Mouse (Mus musculus) MEL (cell line): Measurements from ENCODE around the gene Rpl31. TPM values are rescaled to one million over a fixed set of nuclear protein-coding genes. Genes with fewer than 3 reads are reported as not detected.

Source experiments
- DNase-seq: peaks from one replicate; pipeline ENCODE4 v3.0.0; 2011; ENCODE audit warnings: low read depth, low spot score
- H3K27ac ChIP-seq: 2 replicates; pipeline ENCODE4 v1.5.1; 2012; ENCODE audit warnings: low read depth, mild to moderate bottlenecking, control low read depth, low read length, moderate library complexity; ENCODE audit not compliant: control insufficient read depth
- H3K27me3 ChIP-seq, 2 experiments: fragments of 150-350 bp in 1 of 2; sonication (generic) in 1 of 2; 2 replicates each; pipeline ENCODE4 v1.6.1; 2012; ENCODE audit warnings: low read length in 2 of 2, mild to moderate bottlenecking in 2 of 2, improper control_type of control experiment in 1 of 2, moderate library complexity in 1 of 2; ENCODE audit not compliant: insufficient read depth in 2 of 2, control insufficient read depth in 1 of 2
- H3K36me3 ChIP-seq, 2 experiments: 2 replicates each; pipeline ENCODE4 v1.6.1; 2012 to 2014; ENCODE audit warnings: low read length in 2 of 2, improper control_type of control experiment in 1 of 2, inconsistent platforms in 1 of 2, mild to moderate bottlenecking in 1 of 2; ENCODE audit not compliant: insufficient read depth in 2 of 2, control insufficient read depth in 1 of 2
- H3K4me1 ChIP-seq, 2 experiments: fragments of 150-350 bp in 1 of 2; sonication (generic) in 1 of 2; 2 replicates each; pipeline ENCODE4 v1.6.1; 2012; ENCODE audit warnings: low read length in 2 of 2, improper control_type of control experiment in 1 of 2, mild to moderate bottlenecking in 1 of 2; ENCODE audit not compliant: insufficient read depth in 2 of 2, control insufficient read depth in 1 of 2
- H3K4me3 ChIP-seq, 2 experiments: fragments of 150-350 bp in 1 of 2; sonication (generic) in 1 of 2; 2 replicates each; pipeline ENCODE4 v1.5.1; 2012; ENCODE audit warnings: low read depth in 2 of 2, low read length in 2 of 2, mild to moderate bottlenecking in 2 of 2, moderate library complexity in 2 of 2, control low read depth in 1 of 2, improper control_type of control experiment in 1 of 2; ENCODE audit not compliant: control insufficient read depth in 1 of 2, insufficient read depth in 1 of 2
- H3K79me2 ChIP-seq: 2 replicates; pipeline ENCODE4 v1.6.1; 2012; ENCODE audit warnings: mild to moderate bottlenecking, low read length, moderate library complexity; ENCODE audit not compliant: control insufficient read depth, poor library complexity, insufficient read depth
- H3K9ac ChIP-seq: 2 replicates; pipeline ENCODE4 v1.6.1; 2012; ENCODE audit warnings: low read depth, mild to moderate bottlenecking, control low read depth, low read length, moderate library complexity; ENCODE audit not compliant: control insufficient read depth, poor library complexity, severe bottlenecking
- H3K9me3 ChIP-seq: fragments of 150-350 bp; sonication (generic); replicated peaks from 2 replicates; pipeline ENCODE4 v1.6.1; 2012; ENCODE audit warnings: mild to moderate bottlenecking, low read length, improper control_type of control experiment, moderate library complexity; ENCODE audit not compliant: insufficient read depth
- CTCF ChIP-seq, 3 experiments: IDR thresholded peaks in 2 of 3; conservative IDR thresholded peaks in 1 of 3; 2 replicates each; pipeline ENCODE4 v1.5.1; 2011 to 2012; ENCODE audit warnings: low read length in 3 of 3, low read depth in 2 of 3, mild to moderate bottlenecking in 2 of 3, improper control_type of control experiment in 1 of 3, inconsistent platforms in 1 of 3, mixed read lengths in 1 of 3, moderate library complexity in 1 of 3; ENCODE audit not compliant: control insufficient read depth in 1 of 3, insufficient read depth in 1 of 3, poor library complexity in 1 of 3, severe bottlenecking in 1 of 3
- E2F4 ChIP-seq: IDR thresholded peaks from 2 replicates; pipeline ENCODE4 v1.6.1; 2011; ENCODE audit warnings: low read depth, low read length, improper control_type of control experiment, borderline replicate concordance
- ETS1 ChIP-seq: IDR thresholded peaks from 2 replicates; pipeline ENCODE4 v1.6.1; 2012; ENCODE audit warnings: low read depth, mild to moderate bottlenecking, inconsistent platforms, low read length, improper control_type of control experiment, moderate library complexity
- GATA1 ChIP-seq: IDR thresholded peaks from 2 replicates; pipeline ENCODE4 v1.6.1; 2011; ENCODE audit warnings: low read depth, low read length, improper control_type of control experiment
- JUND ChIP-seq: IDR thresholded peaks from 2 replicates; pipeline ENCODE4 v1.6.1; 2011; ENCODE audit warnings: low read depth, mild to moderate bottlenecking, improper control_type of control experiment, low read length
- KAT2A ChIP-seq: conservative IDR thresholded peaks from 2 replicates; pipeline ENCODE4 v1.6.1; 2012; ENCODE audit warnings: low read depth, low read length, improper control_type of control experiment, inconsistent platforms
- MAFK ChIP-seq: IDR thresholded peaks from 2 replicates; pipeline ENCODE4 v1.6.1; 2011; ENCODE audit warnings: low read depth, mild to moderate bottlenecking, low read length, improper control_type of control experiment, borderline replicate concordance
- MYB ChIP-seq: IDR thresholded peaks from 2 replicates; pipeline ENCODE4 v1.6.1; 2011; ENCODE audit warnings: mild to moderate bottlenecking, low read depth, low read length, improper control_type of control experiment
- NRF1 ChIP-seq: IDR thresholded peaks from 2 replicates; pipeline ENCODE4 v1.6.1; 2014; ENCODE audit warnings: low read depth, mild to moderate bottlenecking, inconsistent platforms, low read length, improper control_type of control experiment, moderate library complexity; ENCODE audit not compliant: poor library complexity, insufficient read depth, severe bottlenecking
- POLR2A ChIP-seq, 2 experiments: IDR thresholded peaks; 2 replicates each; pipeline ENCODE4 v1.6.1; 2011 to 2012; ENCODE audit warnings: low read length in 2 of 2, mild to moderate bottlenecking in 2 of 2, control low read depth in 1 of 2, improper control_type of control experiment in 1 of 2, low read depth in 1 of 2, moderate library complexity in 1 of 2; ENCODE audit not compliant: control insufficient read depth in 1 of 2, insufficient read depth in 1 of 2, poor library complexity in 1 of 2
- RCOR1 ChIP-seq: IDR thresholded peaks from 2 replicates; pipeline ENCODE4 v1.6.1; 2012; ENCODE audit warnings: low read depth, mild to moderate bottlenecking, inconsistent platforms, low read length, improper control_type of control experiment
- SMC3 ChIP-seq: IDR thresholded peaks from 2 replicates; pipeline ENCODE4 v1.6.1; 2011; ENCODE audit warnings: low read depth, low read length, improper control_type of control experiment
- TAL1 ChIP-seq: IDR thresholded peaks from 2 replicates; pipeline ENCODE4 v1.6.1; 2012; ENCODE audit warnings: mild to moderate bottlenecking, inconsistent platforms, low read length, moderate library complexity, mixed read lengths
- TCF12 ChIP-seq: IDR thresholded peaks from 2 replicates; pipeline ENCODE4 v1.6.1; 2014; ENCODE audit warnings: low read depth, mild to moderate bottlenecking, inconsistent platforms, low read length, improper control_type of control experiment, moderate library complexity
- UBTF ChIP-seq: IDR thresholded peaks from 2 replicates; pipeline ENCODE4 v1.6.1; 2012; ENCODE audit warnings: low read depth, mild to moderate bottlenecking, inconsistent platforms, low read length, improper control_type of control experiment, moderate library complexity, borderline replicate concordance; ENCODE audit not compliant: insufficient read depth
- ZMIZ1 ChIP-seq: IDR thresholded peaks from 2 replicates; pipeline ENCODE4 v1.6.1; 2012; ENCODE audit warnings: low read depth, mild to moderate bottlenecking, inconsistent platforms, low read length, improper control_type of control experiment, moderate library complexity
- ZNF384 ChIP-seq: IDR thresholded peaks from 2 replicates; pipeline ENCODE4 v1.6.1; 2012; ENCODE audit warnings: low read depth, mild to moderate bottlenecking, inconsistent platforms, low read length, improper control_type of control experiment
- polyA plus RNA-seq, 2 experiments: library from polyadenylated mRNA; stranded (reverse) in 1 of 2; unstranded in 1 of 2; fragments of >175 nt in 1 of 2; fragments of >200 nt in 1 of 2; gene quantifications; 2 replicates each; pipeline versions ENCODE4 v1.2.1 to v1.2.4; 2012; ENCODE audit warnings: low replicate concordance in 2 of 2, low read depth in 1 of 2; ENCODE audit not compliant: insufficient read length in 2 of 2, insufficient read depth in 1 of 2, missing spikeins in 1 of 2
- total RNA-seq: library from RNA; depleted of rRNA; stranded (reverse); fragments of 300-350 nt; gene quantifications from 2 replicates; pipeline ENCODE4 v1.2.3, GENCODE M21; 2012

The Rpl31 gene
- total and polyA plus RNA-seq, 3 experiments = 848 to 2,111 TPM; not detected in 1

DNA sequence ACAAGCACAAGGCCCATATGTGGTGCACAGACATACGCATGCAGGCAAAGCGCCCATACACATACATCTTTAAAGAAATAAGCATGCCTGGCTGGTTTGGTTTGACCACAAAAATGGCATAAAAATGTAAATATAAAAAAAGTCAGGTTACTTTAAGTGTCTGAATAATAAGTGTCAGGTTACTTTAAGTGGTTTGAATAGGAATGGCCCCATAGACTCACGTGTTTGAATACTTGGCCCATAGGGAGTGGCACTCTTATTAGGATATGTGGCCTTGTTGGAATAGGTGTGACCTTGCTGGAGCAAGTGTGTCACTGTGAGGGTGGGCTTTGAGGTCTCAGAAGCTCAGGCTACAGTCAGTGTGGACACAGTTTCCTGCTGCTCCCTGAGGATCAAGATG is 27.0 kb downstream of the Rpl31 start:
- Histone ChIP-seq H3K9me3 (no peaks in the 10 kb centered on the region), H3K9ac (no peak overlapping the region), H3K27ac (no peak overlapping the region), H3K4me3 (no peak overlapping the region), H3K79me2 (no peaks in the 10 kb centered on the region), H3K4me1 (peaks cover 2 to 9% of the 10 kb centered on the region in 2 experiments; a peak in 3 of 4 replicates), H3K27me3 (no peaks in the 10 kb centered on the region), H3K36me3 (peaks cover 0 to 10% of the 10 kb centered on the region in 2 experiments; a peak in 2 of 4 replicates)
- no peak for DNase-seq
- TF ChIP-seq TAL1 (no peak), GATA1 (no peak), ZMIZ1 (no peak), RCOR1 (no peak), UBTF (no peak), ZNF384 (no peak), TCF12 (no peak), CTCF (IDR thresholded peaks at IDR 0.05 in 2 of 3, conservative IDR thresholded peaks at IDR 0.05 in 1 of 3; ENCODE audit: control insufficient read depth in 1 of 3, insufficient read depth in 1 of 3, low read depth in 2 of 3, low read length in 3 of 3, poor library complexity in 1 of 3, severe bottlenecking in 1 of 3) (no peak)

DNA sequence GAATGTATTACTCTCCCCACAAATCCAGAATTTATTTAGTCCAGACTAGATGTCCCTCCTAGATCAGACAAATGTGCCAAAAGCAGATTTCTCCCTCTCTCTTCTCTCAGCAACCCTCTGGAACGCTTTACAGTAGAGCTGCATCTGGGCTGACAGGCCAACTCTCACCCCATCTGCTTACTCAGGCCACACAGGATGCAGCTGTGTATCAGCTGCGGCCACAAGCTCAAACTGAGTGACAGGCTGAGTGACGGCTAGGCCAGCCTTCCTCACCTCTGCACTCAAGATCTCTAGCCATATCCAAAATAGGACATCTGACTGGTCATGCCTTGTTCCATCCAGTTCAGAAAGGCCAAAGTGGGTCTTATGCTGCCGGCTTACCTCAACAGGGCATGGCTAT is 28.7 kb downstream of the Rpl31 start:
- H3K9ac ChIP-seq = no peak overlapping the region
- peaks cover 0 to 10% of the 10 kb centered on the region in 2 experiments; a peak in 2 of 4 replicates for H3K36me3 ChIP-seq
- TF ChIP-seq ETS1 (0 out of 2 replicates have a peak, but pooled peaks have one; percentile 27), ZMIZ1 (no peak), TAL1 (peak; percentile 30; the same call in 1 of the 2 replicates)

DNA sequence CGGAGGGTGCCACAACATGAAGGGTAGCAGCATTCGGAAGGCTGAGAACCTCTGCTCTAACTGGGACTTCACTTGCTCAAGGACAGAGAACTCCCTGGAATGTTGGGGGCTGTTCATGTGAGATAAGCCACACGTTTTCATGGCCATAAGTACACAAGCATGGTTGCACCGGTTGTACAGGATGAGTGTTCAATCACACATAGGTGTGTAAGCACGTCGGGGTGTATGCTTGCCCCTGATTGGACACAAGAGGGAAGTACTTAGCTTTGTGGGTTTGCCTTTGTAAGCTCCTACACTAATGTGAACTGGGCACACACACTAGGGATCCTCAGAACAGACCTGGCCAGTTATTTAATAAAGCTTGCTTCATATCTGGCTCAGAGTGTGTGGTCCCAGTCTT is 30.6 kb downstream of the Rpl31 start:
- TF ChIP-seq TCF12 (no peak), GATA1 (no peak), SMC3 (no peak), NRF1 (no peak), KAT2A (no peak), JUND (no peak), E2F4 (no peak), MYB (no peak), TAL1 (no peak), MAFK (no peak), POLR2A (IDR thresholded peaks at IDR 0.05; ENCODE audit: control insufficient read depth in 1 of 2, insufficient read depth in 1 of 2, low read depth in 1 of 2, low read length in 2 of 2, poor library complexity in 1 of 2) (no peak)
- Histone ChIP-seq H3K27me3 (no peaks in the 10 kb centered on the region), H3K79me2 (no peaks in the 10 kb centered on the region), H3K9me3 (no peaks in the 10 kb centered on the region), H3K36me3 (peaks cover 0 to 6% of the 10 kb centered on the region in 2 experiments; a peak in 2 of 4 replicates), H3K4me3 (no peak overlapping the region), H3K27ac (no peak overlapping the region), H3K9ac (no peak overlapping the region), H3K4me1 (peaks cover 2 to 6% of the 10 kb centered on the region in 2 experiments; a peak in 2 of 4 replicates)
- no peak for DNase-seq

More for the DNA sequence above, 28.7 kb downstream of the Rpl31 start:
- peaks cover 6 to 8% of the 10 kb centered on the region in 2 experiments; a peak in 2 of 4 replicates for H3K4me1 ChIP-seq
- no peaks in the 10 kb centered on the region for H3K79me2 ChIP-seq
- no peak for DNase-seq
- no peak overlapping the region for H3K4me3 ChIP-seq
- no peaks in the 10 kb centered on the region for H3K27me3 ChIP-seq
- H3K27ac ChIP-seq = no peak overlapping the region
- H3K9me3 ChIP-seq = no peaks in the 10 kb centered on the region
